Mouse (Mus musculus) testis, adult 2 months (tissue): ENCODE measurements around the gene Trpc4ap.

Source experiments
- CTCF ChIP-seq: fragments of 200-500 bp; IDR thresholded peaks from 2 replicates; pipeline ENCODE4 v1.5.1; 2012; ENCODE audit warnings: low read depth, mild to moderate bottlenecking, inconsistent platforms, low read length, moderate library complexity; ENCODE audit not compliant: control insufficient read depth, insufficient read depth, insufficient replicate concordance
- POLR2A ChIP-seq: fragments of 200-500 bp; IDR thresholded peaks from 2 replicates; pipeline ENCODE4 v1.6.1; 2012; ENCODE audit warnings: low read depth, mild to moderate bottlenecking, inconsistent platforms, low read length, moderate library complexity; ENCODE audit not compliant: control insufficient read depth

DNA sequence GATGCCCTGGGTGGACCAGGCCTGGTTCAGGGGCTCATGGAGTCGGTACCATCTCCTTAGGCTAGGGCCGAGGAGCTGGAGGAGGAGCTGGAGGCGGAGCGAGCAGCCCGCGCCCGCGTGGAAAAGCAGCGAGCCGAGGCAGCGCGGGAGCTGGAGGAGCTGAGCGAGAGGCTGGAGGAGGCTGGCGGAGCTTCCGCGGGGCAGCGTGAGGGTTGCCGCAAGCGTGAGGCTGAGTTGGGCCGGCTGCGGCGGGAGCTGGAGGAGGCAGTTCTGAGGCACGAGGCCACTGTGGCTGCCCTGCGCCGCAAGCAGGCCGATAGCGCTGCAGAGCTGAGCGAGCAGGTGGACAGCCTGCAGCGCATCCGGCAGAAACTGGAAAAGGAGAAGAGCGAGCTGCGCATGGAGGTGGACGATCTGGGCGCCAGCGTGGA is 62.9 kb downstream of the Trpc4ap start:
- TF ChIP-seq POLR2A, result no peak
- TF ChIP-seq CTCF, result no peak
